Mouse (Mus musculus) kidney, postnatal 0 days (tissue): ENCODE results near the gene Ifitm10. TPM values are rescaled to one million over a fixed set of nuclear protein-coding genes. Genes with fewer than 3 reads are reported as not detected.
"Not testable (repeated sequence)": the region's sequence is repeated elsewhere in the genome, so short reads cannot be mapped to it uniquely, and the experiment has no call there.

Experiments
- ATAC-seq: fragments of 200-750 bp; cut with Nextera tagmentation; replicated peaks from 2 replicates; pipeline ENCODE4 v1.8.0; 2017; ENCODE audit warnings: low read depth, moderate number of reproducible peaks, moderate TSS enrichment, moderate library complexity; ENCODE audit not compliant: low FRiP score
- DNase-seq: peaks from one replicate; pipeline ENCODE4 v3.0.0-alpha.2; 2016; ENCODE audit warnings: low spot score
- H3K27ac ChIP-seq: fragments of 300-500 bp; sonication (generic); 2 replicates; pipeline ENCODE4 v1.5.1; 2014; ENCODE audit warnings: mild to moderate bottlenecking
- H3K27me3 ChIP-seq: fragments of 300-500 bp; sonication (generic); 2 replicates; pipeline ENCODE4 v1.6.1; 2014; ENCODE audit warnings: low read length, mixed read lengths; ENCODE audit not compliant: insufficient read depth
- H3K36me3 ChIP-seq: fragments of 300-500 bp; sonication (generic); 2 replicates; pipeline ENCODE4 v1.6.1; 2014; ENCODE audit warnings: low read length, mixed read lengths; ENCODE audit not compliant: insufficient read depth
- H3K4me1 ChIP-seq: fragments of 300-500 bp; sonication (generic); replicated peaks from 2 replicates; pipeline ENCODE4 v1.6.1; 2014; ENCODE audit warnings: antibody characterized with exemption, low read length, mixed read lengths; ENCODE audit not compliant: insufficient read depth
- H3K4me2 ChIP-seq: fragments of 300-500 bp; sonication (generic); 2 replicates; pipeline ENCODE4 v1.6.1; 2014; ENCODE audit warnings: mild to moderate bottlenecking, low read length, moderate library complexity, mixed read lengths
- H3K4me3 ChIP-seq: fragments of 300-500 bp; sonication (generic); replicated peaks from 2 replicates; pipeline ENCODE4 v1.5.1; 2014; ENCODE audit warnings: low read depth, low read length
- H3K9ac ChIP-seq: fragments of 300-500 bp; sonication (generic); 2 replicates; pipeline ENCODE4 v1.6.1; 2014; ENCODE audit warnings: low read depth, low read length
- H3K9me3 ChIP-seq: fragments of 300-500 bp; sonication (generic); replicated peaks from 2 replicates; pipeline ENCODE4 v1.6.1; 2016; ENCODE audit warnings: low read length, inconsistent platforms, mixed read lengths
- CTCF ChIP-seq: IDR thresholded peaks from 2 replicates; pipeline ENCODE4 v1.5.1; 2016; ENCODE audit warnings: antibody characterized with exemption, low read depth, mild to moderate bottlenecking, moderate library complexity
- WGBS: fragments of 180-500 bp; shearing (Covaris S2); extraction: QIAGEN DNeasy Blood & Tissue Kit; methylation state at CpG from one replicate; pipeline ENCODE4 v1.1.7; 2014; 5-methylcytosine and 5-hydroxymethylcytosine counted together
- polyA plus RNA-seq: library from polyadenylated mRNA; unstranded; fragments of >200 nt; fragmentation: Nextera tagmentation; extraction: Ambion mirVana; gene quantifications from 2 replicates; pipeline ENCODE4 v1.2.1, GENCODE M21; 2015

Gene Ifitm10
- polyA plus RNA-seq, 1 experiment from 2014 or later = 3.6 TPM

DNA sequence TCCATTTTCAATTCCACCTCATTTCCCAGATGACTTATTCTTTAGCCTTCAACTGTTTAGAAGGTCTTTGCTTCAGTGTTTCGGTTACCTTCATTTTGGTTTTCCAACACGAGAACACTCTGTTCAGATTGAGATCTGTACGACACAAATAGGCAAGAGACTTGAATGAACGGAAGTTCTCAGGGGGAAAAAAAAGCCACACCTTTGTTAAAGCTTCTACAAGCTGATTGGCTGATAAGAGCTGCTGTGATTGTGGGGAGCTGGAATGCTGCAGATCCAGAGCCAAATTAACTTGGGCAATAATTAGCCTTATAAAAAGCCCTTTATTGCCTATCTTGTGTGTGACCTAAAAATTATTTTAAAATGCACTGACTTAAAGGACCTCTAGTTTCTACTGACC is 41.8 kb upstream of the Ifitm10 start:
- Histone ChIP-seq H3K4me3 (no peak overlapping the region), H3K27ac (no peak overlapping the region), H3K9ac (no peak overlapping the region), H3K4me1 (no peaks in the 10 kb centered on the region), H3K9me3 (no peaks in the 10 kb centered on the region), H3K4me2 (no peak overlapping the region), H3K36me3 (no peaks in the 10 kb centered on the region), H3K27me3 (no peaks in the 10 kb centered on the region)
- no peak for TF ChIP-seq CTCF
- DNase-seq (no peak), ATAC-seq (no peak)
- WGBS = 37% methylated on average over 4 of the region's 4 CpGs

GRCm38 (mm10) chr7:142413285-142413684 is 39.7 kb upstream of the Ifitm10 start:
- WGBS = 97% methylated on average over 6 of the region's 6 CpGs
- ATAC-seq = no peak

GRCm38 (mm10) chr7:142409603-142410002 is 36.0 kb upstream of the Ifitm10 start:
- H3K4me3 ChIP-seq = no peak overlapping the region
- no peak for ATAC-seq
- no peaks in the 10 kb centered on the region for H3K36me3 ChIP-seq
- no peak overlapping the region for H3K27ac ChIP-seq
- DNase-seq = no peak
- no peaks in the 10 kb centered on the region for H3K9me3 ChIP-seq
- no peak for TF ChIP-seq CTCF
- H3K4me1 ChIP-seq = no peaks in the 10 kb centered on the region
- H3K4me2 ChIP-seq = no peak overlapping the region
- WGBS = 72% methylated on average over 3 of the region's 3 CpGs
- H3K27me3 ChIP-seq = no peaks in the 10 kb centered on the region
- no peak overlapping the region for H3K9ac ChIP-seq

More at GRCm38 (mm10) chr7:142413285-142413684, 39.7 kb upstream of the Ifitm10 start:
- Histone ChIP-seq H3K36me3 (no peaks in the 10 kb centered on the region), H3K27me3 (no peaks in the 10 kb centered on the region), H3K4me3 (no peak overlapping the region), H3K4me1 (no peaks in the 10 kb centered on the region), H3K9me3 (no peaks in the 10 kb centered on the region), H3K27ac (no peak overlapping the region), H3K4me2 (no peak overlapping the region), H3K9ac (no peak overlapping the region)
- TF ChIP-seq CTCF = no peak
- DNase-seq = no peak

- 83% methylated on average over 8 of the region's 8 CpGs for WGBS
- no peaks in the 10 kb centered on the region for H3K4me1 ChIP-seq
Observed at GRCm38 (mm10) chr7:142408686-142409085, 35.1 kb upstream of the Ifitm10 start.

DNA sequence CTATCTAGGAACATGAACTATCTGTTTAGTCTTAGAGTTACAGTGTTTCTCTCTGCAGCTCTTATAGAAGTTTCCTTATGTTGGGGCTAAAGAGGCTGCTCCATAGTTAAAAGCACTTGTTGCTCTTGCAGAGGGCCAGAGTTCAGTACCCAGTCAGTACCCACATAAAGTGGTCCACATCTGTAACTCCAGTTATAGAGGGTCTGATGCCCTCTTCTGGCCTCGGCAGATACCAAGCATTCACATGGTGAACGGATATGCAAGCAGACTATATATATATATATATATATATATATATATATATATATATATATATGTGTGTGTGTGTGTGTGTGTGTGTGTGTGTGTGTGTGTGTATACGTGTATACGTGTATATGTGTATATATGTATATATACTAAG is 34.4 kb upstream of the Ifitm10 start:
- H3K4me2 ChIP-seq = no peak overlapping the region
- H3K27ac ChIP-seq = no peak overlapping the region
- H3K27me3 ChIP-seq = no peaks in the 10 kb centered on the region
- WGBS = 68% methylated on average over 4 of the region's 4 CpGs
- no peak for ATAC-seq
- no peak overlapping the region for H3K9ac ChIP-seq
- no peaks in the 10 kb centered on the region for H3K4me1 ChIP-seq
- no peaks in the 10 kb centered on the region for H3K9me3 ChIP-seq
- no peaks in the 10 kb centered on the region for H3K36me3 ChIP-seq
- DNase-seq = no peak
- H3K4me3 ChIP-seq = no peak overlapping the region
- peak; percentile 35; the same call in 1 of the 2 replicates for TF ChIP-seq CTCF

More at GRCm38 (mm10) chr7:142408686-142409085, 35.1 kb upstream of the Ifitm10 start:
- no peak for TF ChIP-seq CTCF
- DNase-seq (no peak), ATAC-seq (no peak)
- no peak overlapping the region for H3K4me3 ChIP-seq
- H3K4me2 ChIP-seq = no peak overlapping the region
- no peaks in the 10 kb centered on the region for H3K27me3 ChIP-seq
- H3K9ac ChIP-seq = no peak overlapping the region
- H3K9me3 ChIP-seq = no peaks in the 10 kb centered on the region
- H3K27ac ChIP-seq = no peak overlapping the region
- H3K36me3 ChIP-seq = no peaks in the 10 kb centered on the region

DNA sequence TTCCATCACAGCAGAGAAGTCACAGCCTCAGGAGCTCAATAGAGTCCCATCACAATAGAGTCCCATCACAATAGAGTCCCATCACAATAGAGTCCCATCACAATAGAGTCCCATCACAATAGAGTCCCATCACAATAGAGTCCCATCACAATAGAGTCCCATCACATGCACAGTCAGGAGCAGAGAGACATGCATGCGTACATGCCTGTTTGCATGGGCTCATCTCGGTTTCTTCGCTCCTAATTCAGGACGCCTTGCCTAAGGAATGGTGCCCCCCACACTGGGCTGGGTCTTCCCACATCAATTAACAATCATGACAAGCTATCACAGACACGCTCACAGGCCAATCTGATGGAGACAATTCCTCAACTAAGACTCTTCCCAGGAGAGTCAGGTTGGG is 31.6 kb upstream of the Ifitm10 start:
- H3K36me3 ChIP-seq, H3K9ac ChIP-seq, H3K4me2 ChIP-seq, H3K4me1 ChIP-seq, DNase-seq, H3K27me3 ChIP-seq, H3K9me3 ChIP-seq, H3K4me3 ChIP-seq, ATAC-seq, H3K27ac ChIP-seq: not testable (repeated sequence)
- 95% methylated on average over 5 of the region's 5 CpGs for WGBS

- no peaks in the 10 kb centered on the region for H3K4me1 ChIP-seq
- no peak; the same call in 1 of the 2 replicates for ATAC-seq
- no peak for TF ChIP-seq CTCF
- H3K9ac ChIP-seq = no peak overlapping the region
- no peaks in the 10 kb centered on the region for H3K36me3 ChIP-seq
- no peaks in the 10 kb centered on the region for H3K27me3 ChIP-seq
- H3K9me3 ChIP-seq = no peaks in the 10 kb centered on the region
- H3K4me2 ChIP-seq = no peak overlapping the region
- H3K4me3 ChIP-seq = no peak overlapping the region
- DNase-seq = peak; percentile 29
- 67% methylated on average over 4 of the region's 4 CpGs for WGBS
- no peak overlapping the region for H3K27ac ChIP-seq
Observed at GRCm38 (mm10) chr7:142403591-142403990, 30.0 kb upstream of the Ifitm10 start.
